Mouse (Mus musculus): ENCODE measurements at regions not wholly inside any gene's neighbourhood (a gene's known extent, or its start where the extent isn't known, plus 50 kb on each side); places are given as distances from the start of the nearest gene placed in this dataset.
"Not testable (repeated sequence)": the region's sequence is repeated elsewhere in the genome, so short reads cannot be mapped to it uniquely, and the experiment has no call there.

DNA sequence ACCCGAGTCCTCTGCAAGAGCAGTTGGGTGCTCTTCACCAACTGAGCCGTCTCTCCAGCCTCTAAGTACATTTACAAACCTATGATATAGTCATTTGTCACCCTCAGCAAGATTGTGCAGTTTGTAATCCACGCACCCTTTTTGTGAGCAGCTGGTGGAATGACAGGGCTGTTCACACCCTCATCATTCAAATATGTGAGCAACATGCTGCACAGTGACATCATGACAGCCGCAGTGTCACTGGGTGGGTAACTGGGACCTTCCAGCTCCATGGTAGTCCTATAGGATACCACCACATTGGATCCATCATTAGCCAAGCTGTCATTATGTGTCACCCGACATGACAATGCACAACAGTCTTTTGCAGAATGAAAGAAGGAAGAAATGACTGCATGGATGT lies 155.0 kb upstream of the Sulf2 start:
- no peak overlapping the region for H3K4me2 ChIP-seq

DNA sequence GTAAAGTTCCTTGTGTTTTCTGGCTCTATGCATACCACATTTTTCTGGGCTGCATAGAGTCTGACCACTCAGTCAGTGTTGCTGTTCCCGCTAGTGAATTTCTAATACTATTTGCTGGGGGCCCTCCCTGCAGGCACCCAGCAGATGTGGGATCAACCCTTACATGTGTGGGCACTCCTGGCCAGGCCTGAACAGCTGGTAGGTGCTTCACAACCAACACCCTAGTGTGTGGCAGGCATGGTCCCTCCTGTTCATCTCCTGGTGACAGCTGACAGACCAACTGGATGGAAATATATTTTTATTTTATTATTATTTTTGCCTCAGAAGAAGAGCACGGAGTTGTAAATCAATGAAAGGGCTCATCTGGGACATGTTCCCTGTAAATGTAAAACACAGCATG lies 154.4 kb upstream of the Sulf2 start:
- no peak overlapping the region for H3K9ac ChIP-seq
- H3K27ac ChIP-seq: no peak overlapping the region
- H3K9me3 ChIP-seq: no peaks in the 10 kb centered on the region
- no peak overlapping the region for H3K4me3 ChIP-seq
- peaks cover 17% of the 10 kb centered on the region; the same call in 1 of the 2 replicates for H3K4me1 ChIP-seq
- peaks cover 62% of the 10 kb centered on the region for H3K27me3 ChIP-seq
- no peaks in the 10 kb centered on the region for H3K36me3 ChIP-seq
- WGBS: 76% methylated on average over 2 of the region's 2 CpGs
- no peak overlapping the region for H3K4me2 ChIP-seq
- ATAC-seq (ENCODE audit: borderline replicate concordance, extremely low read depth, low FRiP score, low TSS enrichment): no peak

More for the DNA sequence above, 155.0 kb upstream of the Sulf2 start:
- 57% methylated on average over 5 of the region's 5 CpGs for WGBS
- Histone ChIP-seq H3K27ac (no peak overlapping the region), H3K27me3 (peaks cover 66% of the 10 kb centered on the region), H3K9ac (no peak overlapping the region), H3K9me3 (no peaks in the 10 kb centered on the region), H3K4me3 (no peak overlapping the region), H3K4me1 (peaks cover 12% of the 10 kb centered on the region; the same call in 1 of the 2 replicates), H3K36me3 (no peaks in the 10 kb centered on the region)
- ATAC-seq (ENCODE audit: borderline replicate concordance, extremely low read depth, low FRiP score, low TSS enrichment): no peak

DNA sequence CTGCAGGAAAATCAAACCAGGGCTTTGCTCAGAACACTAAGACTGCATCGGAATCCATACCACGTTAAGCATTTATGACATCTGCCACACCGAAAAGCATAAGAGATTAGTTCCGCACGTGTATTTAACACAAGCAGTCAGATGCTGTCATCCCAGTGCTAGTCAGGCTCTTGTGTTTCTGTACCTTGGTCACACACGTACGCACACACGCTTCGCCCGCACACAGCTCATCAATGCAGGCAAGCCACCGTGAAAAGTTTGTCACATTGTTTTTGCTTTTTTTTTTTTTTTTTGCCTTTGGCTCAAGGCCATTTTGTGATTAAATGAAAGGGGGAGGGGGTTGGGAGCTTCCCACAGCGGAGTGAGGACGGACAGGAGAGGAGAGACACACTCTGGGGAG lies 152.1 kb upstream of the Sulf2 start:
- WGBS: 56% methylated on average over 13 of the region's 13 CpGs
- Histone ChIP-seq H3K4me1 (peaks cover 21% of the 10 kb centered on the region; the same call in 1 of the 2 replicates), H3K36me3 (no peaks in the 10 kb centered on the region), H3K9me3 (no peaks in the 10 kb centered on the region), H3K27ac (no peak overlapping the region), H3K27me3 (peaks cover 49% of the 10 kb centered on the region), H3K9ac (no peak overlapping the region), H3K4me2 (no peak overlapping the region), H3K4me3 (no peak overlapping the region)
- no peak for ATAC-seq (ENCODE audit: borderline replicate concordance, extremely low read depth, low FRiP score, low TSS enrichment)

DNA sequence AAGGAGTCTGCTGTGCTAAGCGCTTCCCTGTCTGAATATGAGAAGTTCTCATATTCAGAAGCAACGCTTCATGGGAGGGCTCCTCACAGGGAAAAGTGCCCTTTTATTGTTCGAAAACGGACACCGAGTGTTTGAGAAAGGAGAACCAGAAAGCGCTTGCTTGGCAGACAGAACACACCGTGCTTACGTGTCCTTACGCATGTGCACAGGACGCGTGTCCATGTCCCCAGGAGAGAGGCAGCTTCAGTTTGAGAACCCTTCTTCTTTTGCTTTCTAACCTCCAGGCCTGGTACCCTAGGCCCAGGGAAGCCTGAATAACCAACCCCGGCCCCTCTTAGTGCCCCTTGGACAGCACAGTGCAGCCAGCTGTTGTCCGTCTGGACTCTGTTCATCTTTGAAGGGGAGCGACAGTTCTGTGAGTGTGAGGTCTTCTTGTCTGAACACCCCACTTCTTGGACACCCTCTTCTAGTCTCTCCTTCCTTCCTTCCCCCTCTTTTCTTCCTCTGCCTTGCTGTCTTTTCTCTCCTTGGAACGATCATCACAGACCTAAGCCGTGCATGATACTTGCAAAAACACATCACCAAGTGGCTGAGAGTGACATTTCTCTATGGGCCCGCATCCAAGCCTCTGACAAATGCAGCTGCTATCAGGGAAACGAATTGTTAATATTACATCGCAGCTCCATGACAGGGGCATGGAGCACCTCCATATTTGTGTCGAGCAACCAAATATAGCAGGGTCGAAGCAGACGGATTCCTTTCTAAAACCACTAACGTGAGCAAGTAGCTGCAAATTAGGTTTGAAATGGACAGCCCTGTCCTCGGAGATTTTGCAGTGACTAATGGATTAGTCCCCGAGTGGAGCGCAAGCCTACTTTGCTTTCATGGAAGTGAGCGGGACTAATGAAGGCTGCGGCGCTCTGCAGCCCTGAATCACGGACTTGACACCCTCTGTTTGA lies 149.9 kb upstream of the Sulf2 start:
- no peaks in the 10 kb centered on the region for H3K36me3 ChIP-seq
- ATAC-seq (ENCODE audit: borderline replicate concordance, extremely low read depth, low FRiP score, low TSS enrichment): peak; percentile 88
- no peak overlapping the region for H3K4me3 ChIP-seq
- no peak overlapping the region for H3K4me2 ChIP-seq
- H3K9me3 ChIP-seq: no peaks in the 10 kb centered on the region
- H3K27me3 ChIP-seq: peaks cover 31% of the 10 kb centered on the region
- peak overlapping the region; percentile 66 for H3K27ac ChIP-seq
- no peak overlapping the region for H3K9ac ChIP-seq
- WGBS: 44% methylated on average over 30 of the region's 30 CpGs
- H3K4me1 ChIP-seq: peaks cover 21% of the 10 kb centered on the region; the same call in 1 of the 2 replicates

DNA sequence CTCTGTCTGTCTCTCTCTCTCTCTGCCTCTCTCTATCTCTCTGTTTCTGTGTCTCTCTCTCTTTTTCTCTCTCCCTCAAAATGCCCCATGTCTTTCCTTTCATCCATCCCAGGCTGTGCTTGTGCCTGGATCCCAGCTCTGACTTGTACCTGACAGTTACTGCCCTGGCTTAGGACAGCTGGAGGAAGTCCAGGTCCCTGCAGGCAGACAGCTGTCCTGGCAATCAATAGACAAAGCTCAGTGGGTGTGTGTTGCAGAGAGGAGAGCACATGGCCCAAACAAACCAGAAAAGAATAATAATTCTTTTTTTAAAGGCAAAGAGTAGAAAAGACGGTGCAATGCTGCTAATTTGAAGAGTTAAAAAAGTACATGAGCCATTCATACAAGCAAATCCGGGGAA lies 148.4 kb upstream of the Sulf2 start:
- H3K27me3 ChIP-seq: peaks cover 28% of the 10 kb centered on the region

DNA sequence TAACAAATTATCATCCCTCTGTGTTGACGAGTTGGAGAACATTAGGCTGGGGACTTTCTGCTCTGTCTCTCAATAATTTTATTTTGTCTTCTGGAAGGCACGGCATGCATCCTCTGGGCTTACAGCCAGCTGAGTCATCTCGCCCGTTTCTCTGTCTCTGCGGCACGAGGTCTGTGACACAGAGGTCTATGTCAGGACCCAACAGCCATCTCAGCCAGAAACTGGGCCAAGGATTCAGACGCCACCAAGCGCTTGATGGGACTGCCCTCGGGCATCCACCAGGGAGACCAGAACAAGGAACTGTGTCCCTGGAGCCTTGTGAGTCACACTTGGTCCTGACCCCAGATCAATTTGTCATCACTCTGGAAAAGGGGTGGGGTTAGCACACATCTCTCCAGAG lies 145.7 kb upstream of the Sulf2 start:
- ATAC-seq (ENCODE audit: borderline replicate concordance, extremely low read depth, low FRiP score, low TSS enrichment): no peak
- no peak overlapping the region for H3K4me2 ChIP-seq
- no peaks in the 10 kb centered on the region for H3K36me3 ChIP-seq
- peaks cover 31% of the 10 kb centered on the region; the same call in 1 of the 2 replicates for H3K27me3 ChIP-seq
- no peak overlapping the region for H3K27ac ChIP-seq
- H3K4me1 ChIP-seq: peaks cover 14% of the 10 kb centered on the region; the same call in 1 of the 2 replicates
- H3K9ac ChIP-seq: no peak overlapping the region
- H3K9me3 ChIP-seq: no peaks in the 10 kb centered on the region
- no peak overlapping the region for H3K4me3 ChIP-seq
- WGBS: 54% methylated on average over 9 of the region's 9 CpGs

More for the DNA sequence above, 148.4 kb upstream of the Sulf2 start:
- no peaks in the 10 kb centered on the region for H3K9me3 ChIP-seq
- no peak for ATAC-seq (ENCODE audit: borderline replicate concordance, extremely low read depth, low FRiP score, low TSS enrichment)
- no peak overlapping the region for H3K9ac ChIP-seq
- H3K4me1 ChIP-seq: peaks cover 21% of the 10 kb centered on the region; the same call in 1 of the 2 replicates
- WGBS: 62% methylated on average over 2 of the region's 2 CpGs
- no peak overlapping the region for H3K27ac ChIP-seq
- H3K4me2 ChIP-seq: no peak overlapping the region
- no peak overlapping the region for H3K4me3 ChIP-seq
- no peaks in the 10 kb centered on the region for H3K36me3 ChIP-seq

DNA sequence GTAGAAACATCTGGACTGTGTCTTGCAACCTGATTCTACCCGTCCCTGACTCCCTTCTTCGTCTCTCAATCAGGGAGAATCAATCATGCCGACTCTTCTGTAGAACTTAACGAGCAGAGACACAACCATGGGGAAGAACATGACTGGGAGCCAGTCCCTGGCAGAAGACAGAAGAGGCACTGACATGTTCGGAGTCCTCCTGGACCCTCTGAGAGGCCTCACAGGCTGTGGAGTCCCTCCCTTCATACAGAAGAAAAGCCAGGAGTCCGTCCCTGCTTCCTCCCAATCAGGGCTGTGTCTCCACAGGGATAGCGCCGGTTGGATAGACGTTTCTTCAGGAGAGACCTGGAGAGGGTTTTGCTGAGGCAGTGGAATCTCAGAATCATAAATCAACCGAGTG lies 139.2 kb upstream of the Sulf2 start:
- ATAC-seq (ENCODE audit: borderline replicate concordance, extremely low read depth, low FRiP score, low TSS enrichment): no peak

DNA sequence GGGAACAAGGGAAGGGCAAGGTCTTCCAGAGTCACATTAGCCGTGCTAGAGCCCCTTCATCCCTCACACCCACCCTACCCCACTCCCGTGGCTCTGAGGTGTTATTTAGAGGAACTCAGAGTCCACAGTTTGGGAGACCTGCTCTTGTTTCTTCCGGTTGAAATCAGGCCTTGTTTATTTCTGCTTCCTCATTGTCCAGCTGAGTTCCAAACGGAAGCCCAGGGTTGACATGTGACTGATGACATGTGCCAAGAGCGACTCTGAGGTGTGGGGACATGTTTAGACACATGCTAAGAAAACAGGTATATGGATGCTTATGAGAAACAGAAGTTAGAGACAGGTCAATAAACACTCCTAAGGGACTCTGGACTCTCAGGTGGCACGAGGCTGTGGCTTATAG lies 137.5 kb upstream of the Sulf2 start:
- Histone ChIP-seq H3K4me1 (peaks cover 14% of the 10 kb centered on the region), H3K27me3 (peaks cover 33% of the 10 kb centered on the region; the same call in 1 of the 2 replicates), H3K9me3 (no peaks in the 10 kb centered on the region), H3K4me3 (no peak overlapping the region), H3K27ac (no peak overlapping the region), H3K9ac (no peak overlapping the region), H3K36me3 (no peaks in the 10 kb centered on the region), H3K4me2 (no peak overlapping the region)
- no peak for ATAC-seq (ENCODE audit: borderline replicate concordance, extremely low read depth, low FRiP score, low TSS enrichment)
- WGBS: 51% methylated on average over 6 of the region's 6 CpGs

More for the DNA sequence above, 139.2 kb upstream of the Sulf2 start:
- Histone ChIP-seq H3K4me1 (peaks cover 14% of the 10 kb centered on the region), H3K27ac (no peak overlapping the region), H3K9ac (no peak overlapping the region), H3K27me3 (peaks cover 41% of the 10 kb centered on the region; the same call in 1 of the 2 replicates), H3K9me3 (no peaks in the 10 kb centered on the region), H3K4me3 (no peak overlapping the region), H3K36me3 (no peaks in the 10 kb centered on the region), H3K4me2 (no peak overlapping the region)
- WGBS: 51% methylated on average over 10 of the region's 10 CpGs

DNA sequence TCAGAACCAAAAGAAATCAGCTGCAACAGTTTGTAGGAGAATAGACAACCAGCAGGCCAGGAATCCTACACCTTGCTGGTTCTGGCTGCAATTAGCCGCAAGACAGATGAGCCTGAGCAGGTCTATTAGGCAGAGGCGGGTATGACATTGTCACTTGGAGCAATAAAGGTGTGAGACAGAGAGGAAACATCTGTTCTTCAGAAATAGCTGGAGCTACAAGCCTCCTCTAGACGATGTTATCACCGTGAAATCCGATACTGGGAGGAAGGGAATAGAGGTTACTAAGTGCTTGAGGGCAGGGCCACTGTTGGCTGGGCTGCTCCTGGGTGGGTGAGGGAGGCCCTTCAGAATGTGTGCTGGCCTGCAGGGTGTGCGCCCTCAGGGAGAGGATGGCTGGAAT lies 135.8 kb upstream of the Sulf2 start:
- Histone ChIP-seq H3K4me1 (peaks cover 14% of the 10 kb centered on the region), H3K36me3 (no peaks in the 10 kb centered on the region), H3K4me3 (no peak overlapping the region), H3K4me2 (peak overlapping the region; percentile 21; the same call in 1 of the 2 replicates), H3K27me3 (peaks cover 24% of the 10 kb centered on the region; the same call in 1 of the 2 replicates), H3K27ac (no peak overlapping the region), H3K9me3 (no peaks in the 10 kb centered on the region), H3K9ac (no peak overlapping the region)
- 0 out of 2 replicates have a peak, but pooled peaks have one; percentile 42 for ATAC-seq (ENCODE audit: borderline replicate concordance, extremely low read depth, low FRiP score, low TSS enrichment)
- WGBS: 12% methylated on average over 6 of the region's 6 CpGs

DNA sequence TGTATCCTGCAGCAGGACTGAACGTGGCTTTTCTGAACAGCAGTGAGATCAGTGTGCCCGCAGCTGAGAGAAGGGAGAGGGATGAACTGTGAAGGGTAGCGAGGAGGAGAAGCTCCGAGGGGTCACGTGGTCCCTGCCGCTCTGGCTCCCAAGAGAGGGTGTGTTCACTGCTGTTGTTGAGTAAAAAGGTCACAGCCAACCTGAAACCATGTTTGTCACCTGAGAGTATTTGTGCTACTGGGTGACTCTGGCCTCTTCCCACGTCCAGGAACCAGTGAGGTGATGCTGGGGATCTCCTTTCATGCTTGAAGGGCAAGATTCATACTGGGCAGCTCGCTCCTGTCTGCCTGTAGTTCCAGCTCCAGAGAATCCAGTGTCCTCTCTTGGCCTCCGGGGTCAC lies 135.4 kb upstream of the Sulf2 start:
- Histone ChIP-seq H3K36me3 (no peaks in the 10 kb centered on the region), H3K4me2 (no peak overlapping the region), H3K9me3 (no peaks in the 10 kb centered on the region), H3K27ac (no peak overlapping the region), H3K27me3 (peaks cover 21% of the 10 kb centered on the region; the same call in 1 of the 2 replicates), H3K4me3 (no peak overlapping the region), H3K9ac (no peak overlapping the region), H3K4me1 (peaks cover 14% of the 10 kb centered on the region)
- WGBS: 28% methylated on average over 9 of the region's 9 CpGs
- no peak for ATAC-seq (ENCODE audit: borderline replicate concordance, extremely low read depth, low FRiP score, low TSS enrichment)

DNA sequence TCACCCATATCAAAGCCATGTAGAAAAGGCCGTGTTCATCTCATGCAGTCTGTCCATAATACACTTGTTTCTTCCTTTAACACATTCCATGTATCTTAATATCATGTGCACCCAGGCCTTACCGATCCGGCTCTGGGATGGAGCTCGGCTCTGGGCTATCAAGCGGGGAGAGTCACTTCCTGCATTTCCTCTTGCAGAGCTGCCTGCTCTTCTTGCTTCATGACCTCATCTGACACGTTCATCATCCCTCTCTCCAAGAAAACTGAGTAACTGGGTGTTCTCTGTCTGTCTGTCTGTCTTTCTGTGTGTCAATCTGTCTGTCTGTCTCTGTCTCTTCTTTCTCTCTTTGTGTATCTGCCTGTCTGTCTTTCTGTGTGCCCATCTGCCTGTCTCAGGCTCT lies 133.7 kb upstream of the Sulf2 start:
- Histone ChIP-seq H3K4me1 (peaks cover 14% of the 10 kb centered on the region), H3K4me3 (no peak overlapping the region)

DNA sequence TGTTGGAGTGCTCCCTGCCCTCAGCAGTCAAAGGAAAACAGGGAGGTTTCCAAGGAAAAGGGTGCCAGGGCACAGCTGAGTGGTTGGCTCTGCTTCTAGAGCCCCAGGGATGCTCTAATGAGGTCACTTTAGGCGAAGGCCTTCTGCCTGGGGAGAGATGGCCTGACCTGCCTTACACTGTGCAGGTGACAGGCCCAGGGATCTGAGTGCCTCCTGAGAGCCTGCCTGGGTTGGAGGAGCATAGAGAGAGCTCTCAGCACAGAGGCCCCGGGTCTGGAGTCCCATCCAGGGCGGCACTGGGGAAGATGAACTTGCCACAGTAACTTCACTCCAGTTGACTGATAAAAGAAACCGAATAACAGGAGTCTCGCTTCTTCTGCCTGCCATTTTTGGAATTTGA lies 125.7 kb upstream of the Sulf2 start:
- not testable (repeated sequence) for H3K27ac ChIP-seq, H3K4me2 ChIP-seq, H3K36me3 ChIP-seq, H3K27me3 ChIP-seq, H3K4me1 ChIP-seq, H3K9me3 ChIP-seq, H3K4me3 ChIP-seq, H3K9ac ChIP-seq
- 80% methylated on average over 1 of the region's 5 CpGs for WGBS
- peak; percentile 40; the same call in 1 of the 2 replicates for ATAC-seq (ENCODE audit: borderline replicate concordance, extremely low read depth, low FRiP score, low TSS enrichment)

More for the DNA sequence above, 133.7 kb upstream of the Sulf2 start:
- Histone ChIP-seq H3K27ac (no peak overlapping the region), H3K9ac (no peak overlapping the region), H3K27me3 (peaks cover 7% of the 10 kb centered on the region; the same call in 1 of the 2 replicates), H3K4me2 (no peak overlapping the region), H3K36me3 (no peaks in the 10 kb centered on the region), H3K9me3 (no peaks in the 10 kb centered on the region)
- ATAC-seq (ENCODE audit: borderline replicate concordance, extremely low read depth, low FRiP score, low TSS enrichment): no peak
- WGBS: 62% methylated on average over 6 of the region's 6 CpGs

All from lung, embryonic 15.5 days (tissue).